Mouse (Mus musculus): ENCODE results near the gene Ccdc162.

- TF ChIP-seq CTCF (IDR thresholded peaks at IDR 0.05): no peak
- TF ChIP-seq EP300 (IDR thresholded peaks at IDR 0.05): no peak
Observed at GRCm38 (mm10) chr10:41525696-41526095, 190.7 kb downstream of the Ccdc162 start.

All from lung, postnatal 0 days (tissue).